Comparison of ENCODE assay signal across 14 mouse cellular contexts in genomic region chr16:64033049-64033448, GRCm38 (mm10).
A peak's percentile ranks its signal among the peaks of the same experiment; 100 is the strongest.
DNase-seq lines count a peak whose midpoint lies in the region; ATAC-seq lines count a peak whose summit lies in the region.
"Had no signal": no experiment of that assay in that cellular context is flagged by ENCODE, and none has a peak within 500 bp of the region (broad histone marks: within the 10 kb centered on the region; RNA-seq: fewer than 3 reads in every experiment).

No protein-coding gene starts in this region.

- no peaks in the 10 kb centered on the region for H3K9me3 ChIP-seq in heart, embryonic 10.5 days
- H3K9me3 ChIP-seq: hindbrain, embryonic 15.5 days; limb, embryonic 15.5 days had no signal

- no peaks in the 10 kb centered on the region for H3K27me3 ChIP-seq in heart, embryonic 10.5 days (ENCODE audit: insufficient read depth, poor library complexity, severe bottlenecking)
- H3K27me3 ChIP-seq: hindbrain, embryonic 15.5 days; limb, embryonic 15.5 days had no signal

- H3K4me3 ChIP-seq in heart, embryonic 10.5 days, result no peak overlapping the region
- H3K4me3 ChIP-seq: hindbrain, embryonic 15.5 days; limb, embryonic 15.5 days had no signal

- 79% methylated on average over 10 of the region's 10 CpGs for WGBS in heart, embryonic 10.5 days

- no peak for ATAC-seq in megakaryocyte progenitor cell, adult 5-6 weeks (replicated peaks; ENCODE audit: poor library complexity)

- H3K4me1 ChIP-seq in heart, embryonic 10.5 days, result no peaks in the 10 kb centered on the region
- H3K4me1 ChIP-seq: hindbrain, embryonic 15.5 days; limb, embryonic 15.5 days had no signal

- H3K27ac ChIP-seq in heart, embryonic 10.5 days, result no peak overlapping the region
- H3K27ac ChIP-seq: hindbrain, embryonic 15.5 days; limb, embryonic 15.5 days had no signal

- DNase-seq in heart, adult 18-20 months, result peak; percentile 30 to 48
- DNase-seq in heart, embryonic 10.5 days (ENCODE audit: low spot score), result no peak
- peak; percentile 49 for DNase-seq in brain, adult 2 months (ENCODE audit: low read depth, low spot score)
- peak; percentile 13 to 44 for DNase-seq in cerebellum, postnatal 25 days
- peak; percentile 26 for DNase-seq in layer of hippocampus, adult 11-12 months (ENCODE audit: low spot score)
- no peak for DNase-seq in spleen, postnatal 10 days (ENCODE audit: low spot score in 2 of 2)
- DNase-seq in kidney, postnatal 4 days, result no peak
- DNase-seq: adrenal gland, adult 2 months; kidney, postnatal 14 days; lung, postnatal 36 days; retina, postnatal 1 day had no signal

- H3K36me3 ChIP-seq in heart, embryonic 10.5 days, result no peaks in the 10 kb centered on the region
- H3K36me3 ChIP-seq: hindbrain, embryonic 15.5 days; limb, embryonic 15.5 days had no signal

Comparison
In these comparisons a context has a peak if more than half of its experiments do, and no peak if none do; other contexts are left out.
1. DNase-seq: peak in heart, adult 18-20 months (2 of 2), brain, adult 2 months (single experiment), cerebellum, postnatal 25 days (2 of 2) and layer of hippocampus, adult 11-12 months (single experiment); none in heart, embryonic 10.5 days (single experiment), spleen, postnatal 10 days (0 of 2) and kidney, postnatal 4 days (0 of 2).